Mouse (Mus musculus) right cerebral cortex, adult 18-20 months (tissue): ENCODE results near the gene Flt1.
"Not testable (repeated sequence)": the region's sequence is repeated elsewhere in the genome, so short reads cannot be mapped to it uniquely, and the experiment has no call there.

Source experiments
- DNase-seq: peaks from one replicate; pipeline ENCODE4 v3.0.0; 2022; ENCODE audit warnings: mixed read lengths

The Flt1 gene

GRCm38 (mm10) chr5:147601460-147602360, 124.1 kb downstream of the Flt1 start:
- DNase-seq = no peak

- no peak for DNase-seq
Observed at GRCm38 (mm10) chr5:147597825-147598224, 128.0 kb downstream of the Flt1 start.

GRCm38 (mm10) chr5:147589814-147590213, 136.0 kb downstream of the Flt1 start:
- DNase-seq = peak; percentile 25

- DNase-seq = no peak
Observed at GRCm38 (mm10) chr5:147585070-147585469, 140.7 kb downstream of the Flt1 start.

DNA sequence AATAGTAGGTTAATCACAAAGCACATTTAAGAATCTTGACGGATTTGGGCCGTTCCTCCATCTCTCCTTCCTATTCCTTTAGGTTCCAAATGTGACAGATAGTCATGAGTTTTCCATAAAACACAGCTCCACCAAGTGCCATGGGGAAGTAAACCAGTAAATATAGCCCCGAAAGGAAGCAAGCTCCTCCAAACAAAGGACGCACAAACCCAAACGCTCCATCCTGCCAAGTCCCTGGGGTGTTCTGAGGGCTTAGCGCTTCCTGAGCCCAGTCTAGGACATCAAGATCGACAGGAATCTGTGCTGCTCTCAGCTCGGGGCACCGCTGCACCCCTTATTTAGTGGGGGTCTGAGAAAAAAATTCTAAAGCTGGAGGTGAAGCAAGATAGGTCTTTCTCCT, 141.2 kb downstream of the Flt1 start:
- DNase-seq = no peak

DNA sequence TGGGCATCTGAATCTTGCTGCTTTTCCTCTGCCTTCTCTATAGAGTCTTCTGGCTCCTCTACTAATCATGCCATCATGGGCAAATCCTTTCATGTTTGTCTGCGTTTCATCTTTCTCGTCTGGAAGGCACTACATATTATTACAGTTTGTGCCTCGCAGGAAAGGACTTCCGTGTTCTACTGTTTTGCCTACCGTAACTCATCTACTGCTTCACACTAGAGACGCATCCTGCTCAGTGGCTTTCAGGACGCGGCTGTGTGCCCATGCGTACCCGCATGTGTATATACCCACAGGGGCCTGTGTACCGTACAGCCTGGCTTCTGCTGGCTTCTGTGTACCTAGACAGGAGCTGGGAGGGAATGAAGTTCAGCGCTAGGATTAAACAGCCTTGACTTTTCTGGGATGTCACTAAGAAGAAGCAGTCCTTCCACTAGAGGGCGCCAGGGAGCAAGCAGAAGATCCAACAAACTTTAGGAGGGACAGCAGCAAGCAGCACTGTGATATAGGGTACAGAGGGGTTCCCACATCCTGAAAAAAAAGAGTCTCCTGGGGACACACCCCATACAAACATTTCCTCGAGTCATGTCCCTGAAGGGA, 142.0 kb downstream of the Flt1 start:
- DNase-seq = peak; percentile 59

GRCm38 (mm10) chr5:147580181-147580580, 145.6 kb downstream of the Flt1 start:
- DNase-seq = no peak

- DNase-seq = no peak
Observed at GRCm38 (mm10) chr5:147579691-147580090, 146.1 kb downstream of the Flt1 start.

DNA sequence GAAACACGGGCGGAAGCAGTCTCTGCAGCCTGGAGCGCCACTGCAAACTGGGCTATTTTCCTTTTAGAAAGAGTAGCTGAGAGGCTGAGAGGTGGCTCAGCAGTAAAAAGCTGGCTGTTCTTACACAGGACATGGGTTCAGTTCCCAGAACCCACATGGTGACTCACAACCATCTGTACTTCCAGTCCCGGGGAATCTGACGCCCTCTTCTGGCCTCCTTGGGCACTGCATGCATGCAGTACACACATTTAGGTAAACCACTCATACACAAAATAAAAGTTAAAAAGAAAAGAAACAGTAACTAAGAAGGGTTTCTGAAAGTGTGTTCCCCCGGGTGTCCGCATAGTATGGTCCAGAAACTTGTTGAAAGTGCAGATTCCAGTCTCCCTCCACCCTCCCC, 146.7 kb downstream of the Flt1 start:
- no peak for DNase-seq

DNA sequence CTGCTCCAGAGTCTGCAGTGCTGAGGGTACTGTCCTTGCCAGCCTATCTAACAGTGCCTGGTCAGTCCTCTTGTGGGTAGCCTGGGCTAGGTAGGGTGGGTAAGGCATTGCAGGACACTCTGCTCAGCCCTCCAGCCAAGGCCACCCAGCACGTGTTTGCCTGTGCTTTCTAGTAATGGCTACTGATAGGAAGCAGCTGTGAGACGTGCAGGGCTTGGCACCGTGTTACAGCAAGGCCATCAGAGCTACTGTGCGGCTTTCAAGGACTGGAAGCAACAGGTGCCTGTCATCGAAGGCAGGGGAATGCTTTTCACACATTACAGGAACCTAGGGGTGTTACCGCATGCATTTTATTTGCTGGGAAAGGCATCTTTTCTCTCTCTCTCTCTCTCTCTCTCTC, 148.8 kb downstream of the Flt1 start:
- no peak for DNase-seq

DNA sequence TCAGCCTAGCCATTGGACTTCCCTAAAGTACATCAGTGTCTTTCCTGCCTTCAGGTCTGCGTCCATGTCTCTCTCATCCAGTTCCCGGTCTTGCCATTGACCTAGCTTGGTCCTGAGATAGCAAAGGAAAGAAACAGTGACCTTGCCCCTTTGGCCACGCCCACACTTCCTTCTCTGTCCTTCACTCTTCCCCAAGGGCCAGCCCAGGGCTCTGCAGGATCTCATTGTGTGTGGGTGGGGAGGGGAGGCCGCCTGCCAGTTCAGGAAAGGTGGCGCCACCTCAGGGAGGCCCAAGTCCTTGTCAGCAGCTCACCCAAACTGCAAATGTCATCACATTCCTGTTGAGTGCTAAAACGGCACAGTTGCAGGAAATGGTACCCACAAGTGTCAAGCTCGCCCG, 151.3 kb downstream of the Flt1 start:
- DNase-seq = no peak

DNA sequence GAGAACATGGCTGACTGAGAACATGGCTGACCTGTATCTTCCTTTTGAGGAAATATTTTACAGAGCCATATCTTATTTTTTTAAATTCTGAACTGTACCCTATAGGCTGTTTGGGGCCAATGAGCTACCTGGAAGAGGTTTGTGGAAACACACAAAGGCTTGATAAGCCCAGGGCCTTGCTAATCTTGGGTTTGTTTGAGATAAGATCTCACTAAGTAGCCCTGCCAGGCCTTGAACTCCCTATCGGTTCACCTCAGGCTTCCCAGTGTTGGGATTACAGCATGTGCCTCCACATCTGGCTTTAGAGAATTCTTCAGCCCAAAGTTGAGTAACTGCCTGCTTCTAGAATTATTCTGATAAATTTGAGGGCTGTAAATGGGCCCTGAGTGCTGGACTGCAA, 152.3 kb downstream of the Flt1 start:
- DNase-seq = no peak

DNA sequence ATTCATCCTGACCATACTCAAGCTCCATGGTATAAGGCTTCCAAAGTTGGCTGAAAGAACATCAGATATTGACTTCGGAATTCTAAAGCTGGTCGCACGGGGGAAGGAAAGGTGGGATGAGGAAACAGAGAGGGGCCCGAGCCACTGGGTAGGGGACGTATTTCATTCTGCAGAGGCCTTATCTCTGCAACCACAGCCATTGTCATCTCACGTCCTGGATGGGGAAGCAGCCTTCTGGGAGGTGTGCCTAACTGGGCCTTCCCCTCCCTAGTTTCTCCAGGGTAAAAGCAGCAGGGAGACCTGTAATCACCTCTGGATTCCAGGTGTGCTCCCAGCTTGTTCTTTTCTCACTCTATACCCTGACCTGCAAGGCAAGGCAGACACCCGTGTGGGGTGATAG, 153.1 kb downstream of the Flt1 start:
- DNase-seq = no peak

DNA sequence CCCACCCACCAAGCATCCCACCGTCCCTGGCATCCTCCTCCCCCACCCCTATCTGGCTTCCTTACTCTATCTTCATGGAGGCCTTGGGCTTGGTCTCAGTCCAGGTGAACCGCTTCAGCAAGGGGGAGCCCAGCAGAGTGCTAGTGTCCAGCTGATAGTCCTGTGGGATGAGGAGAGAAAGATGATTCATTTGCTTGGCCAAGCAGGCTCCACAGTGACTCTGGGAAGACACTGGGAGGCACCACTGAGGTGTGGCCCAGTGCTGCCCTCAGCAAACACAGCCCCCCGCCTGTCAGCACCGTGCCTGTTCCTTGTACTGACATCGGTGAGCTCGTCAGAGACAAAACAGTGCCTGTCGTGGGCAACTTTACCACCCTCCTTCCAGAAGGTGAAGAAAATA, 159.5 kb downstream of the Flt1 start:
- DNase-seq = no peak

GRCm38 (mm10) chr5:147565444-147565843, 160.4 kb downstream of the Flt1 start:
- DNase-seq = peak; percentile 70

- no peak for DNase-seq
Observed at GRCm38 (mm10) chr5:147564140-147564590, 161.6 kb downstream of the Flt1 start.

GRCm38 (mm10) chr5:147563511-147564139, 162.2 kb downstream of the Flt1 start:
- DNase-seq = no peak

DNA sequence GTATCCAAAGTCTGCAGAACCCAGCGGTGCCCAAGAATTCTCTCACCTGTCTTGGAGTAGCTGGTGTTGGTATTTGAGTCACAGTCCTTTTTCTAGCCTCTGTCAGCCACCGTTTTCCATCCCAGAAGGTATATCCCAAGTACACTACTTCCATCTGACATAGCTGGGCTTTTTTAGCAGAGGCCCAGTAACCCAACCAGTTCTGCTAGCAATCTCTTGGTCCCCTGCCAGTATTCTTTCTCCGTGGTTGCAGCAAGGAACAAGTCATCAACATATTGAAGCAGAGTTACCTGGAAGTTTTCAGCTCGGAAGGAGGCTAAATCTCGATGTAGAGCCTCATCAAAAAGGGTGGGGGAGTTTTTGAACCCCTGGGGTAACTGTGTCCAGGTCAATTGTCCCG, 168.2 kb downstream of the Flt1 start:
- DNase-seq = not testable (repeated sequence)

DNA sequence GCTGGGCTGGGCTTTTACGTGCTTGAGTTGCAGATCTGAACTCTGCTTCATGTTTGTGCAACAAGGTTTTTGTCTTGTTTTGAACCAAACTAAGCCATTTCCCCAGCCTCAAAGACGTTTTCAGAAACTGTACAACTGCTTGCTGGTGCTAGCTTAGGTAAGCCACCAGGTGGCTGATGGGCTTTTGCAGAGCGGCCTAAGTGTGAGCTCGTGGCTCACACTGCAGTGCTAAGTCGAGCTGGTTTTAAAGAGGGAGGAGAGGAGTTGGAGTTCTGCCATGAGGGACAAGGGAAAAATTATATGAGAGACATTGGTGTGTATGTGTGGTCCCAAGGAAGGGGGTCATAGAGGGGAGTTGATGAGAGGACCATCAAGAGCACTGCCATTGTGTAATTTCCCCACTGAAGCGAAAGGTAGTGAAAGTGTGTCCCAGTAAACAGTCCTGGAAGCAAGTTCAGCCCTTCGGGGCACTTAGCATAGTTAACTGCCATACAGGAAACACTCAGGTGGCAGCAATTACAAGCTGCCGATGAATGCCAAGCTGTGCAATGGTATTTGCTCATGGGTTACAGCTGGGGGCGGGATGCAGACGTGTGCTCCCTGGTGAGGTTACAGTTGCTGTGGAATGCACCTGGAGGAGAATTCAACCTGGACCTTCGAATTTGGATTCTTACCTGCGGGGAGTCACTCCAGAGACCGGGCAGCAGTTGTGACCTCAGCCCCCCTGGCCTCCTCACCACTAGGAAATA, 173.8 kb downstream of the Flt1 start:
- DNase-seq = no peak

DNA sequence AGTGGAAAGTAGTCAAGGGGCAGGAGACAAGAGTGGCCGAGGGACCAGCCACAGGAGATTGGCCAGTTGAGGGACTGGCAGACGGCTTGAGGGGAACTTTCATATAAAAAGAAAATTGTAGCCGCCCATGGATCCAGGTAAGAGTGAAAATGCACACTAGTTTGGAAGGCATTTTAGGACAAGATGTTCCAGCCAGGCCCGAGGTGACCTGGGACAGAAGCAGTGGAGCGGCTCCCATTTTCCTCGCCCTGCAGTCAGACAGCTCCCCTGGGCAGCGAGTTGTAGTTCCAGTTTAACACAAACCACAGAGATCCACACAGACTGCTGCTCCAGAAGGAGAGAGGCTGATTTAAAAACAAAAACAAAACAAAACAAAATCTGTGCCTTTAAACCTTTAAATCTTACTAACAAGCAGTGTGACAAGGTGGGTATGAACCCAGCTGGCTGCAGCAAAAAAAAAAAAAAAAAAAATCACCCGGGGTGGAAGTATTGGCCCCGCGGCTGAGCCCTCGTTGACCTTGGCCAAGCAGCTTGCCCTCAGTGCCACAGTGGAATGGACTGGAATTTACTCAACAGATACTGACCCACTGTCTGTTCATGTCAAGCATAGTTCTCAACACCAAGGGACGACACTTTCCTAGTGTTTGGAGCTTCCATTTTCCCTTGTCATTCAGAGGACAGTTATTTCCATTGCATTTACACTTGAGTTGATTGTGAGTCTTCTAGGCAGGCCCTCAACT, 176.6 kb downstream of the Flt1 start:
- no peak for DNase-seq

- no peak for DNase-seq
Observed at GRCm38 (mm10) chr5:147545731-147546241, 180.0 kb downstream of the Flt1 start.

GRCm38 (mm10) chr5:147542291-147542690, 183.5 kb downstream of the Flt1 start:
- DNase-seq = no peak
